Mouse (Mus musculus): ENCODE results near the gene Gpbp1.

The Gpbp1 gene

DNA sequence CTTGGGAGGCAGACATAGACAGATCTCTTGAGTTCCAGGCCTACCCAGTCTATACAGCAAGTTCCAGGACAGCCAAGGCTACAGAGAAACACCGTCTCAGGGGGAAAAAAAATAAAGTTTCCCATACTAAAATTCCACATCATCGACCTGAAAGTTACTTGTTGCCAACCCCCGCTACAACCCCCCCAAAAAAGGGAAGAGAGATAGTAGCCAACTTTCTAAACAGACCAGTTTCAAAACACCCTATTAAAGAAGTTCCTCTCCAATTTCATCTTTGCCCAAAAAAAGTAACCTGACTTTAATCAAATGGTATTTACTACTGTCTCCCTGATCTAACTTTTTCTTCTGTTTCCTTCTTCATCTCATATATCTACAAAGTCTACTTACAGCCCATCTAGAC is 22.6 kb downstream of the Gpbp1 start:
- DNase-seq (ENCODE audit: low read depth, low spot score) = no peak

DNA sequence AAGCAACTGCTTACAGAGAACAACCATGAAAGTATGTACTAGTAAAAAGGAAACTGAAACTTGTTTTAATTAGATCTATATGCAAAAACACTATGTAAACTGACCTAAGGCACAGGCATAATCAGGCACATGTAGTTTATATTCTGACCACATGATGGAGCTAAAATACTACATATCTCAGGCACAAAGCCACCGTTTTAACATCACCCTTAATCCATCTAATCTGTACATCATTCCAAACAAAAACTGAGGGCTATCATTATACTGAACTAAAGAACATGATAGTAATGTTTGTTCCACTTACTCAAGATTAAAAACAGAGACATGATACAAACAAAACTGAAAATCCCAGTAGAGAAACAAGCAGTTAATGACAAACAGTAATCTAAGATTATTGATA is 28.5 kb downstream of the Gpbp1 start:
- DNase-seq (ENCODE audit: low read depth, low spot score) = peak; percentile 75

DNA sequence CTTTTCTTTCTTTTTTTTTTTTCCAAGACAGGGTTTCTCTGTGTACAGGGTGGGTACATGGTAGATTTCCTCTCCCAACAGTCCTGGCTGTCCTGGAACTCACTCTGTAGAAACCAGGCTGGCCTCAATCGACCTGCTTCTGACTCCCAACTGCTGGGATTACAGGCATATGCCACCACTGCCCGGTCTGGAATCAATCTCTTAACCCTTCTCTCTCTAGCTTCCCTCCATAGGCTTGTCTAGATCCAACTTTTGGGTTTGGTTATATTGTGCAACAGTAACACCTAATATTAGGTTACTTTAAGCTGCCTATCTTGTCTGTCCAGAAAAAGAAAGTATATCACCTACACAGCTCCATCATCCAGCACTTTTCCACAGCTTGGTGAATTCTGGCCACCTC is 33.1 kb downstream of the Gpbp1 start:
- DNase-seq (ENCODE audit: low read depth, low spot score) = no peak

DNA sequence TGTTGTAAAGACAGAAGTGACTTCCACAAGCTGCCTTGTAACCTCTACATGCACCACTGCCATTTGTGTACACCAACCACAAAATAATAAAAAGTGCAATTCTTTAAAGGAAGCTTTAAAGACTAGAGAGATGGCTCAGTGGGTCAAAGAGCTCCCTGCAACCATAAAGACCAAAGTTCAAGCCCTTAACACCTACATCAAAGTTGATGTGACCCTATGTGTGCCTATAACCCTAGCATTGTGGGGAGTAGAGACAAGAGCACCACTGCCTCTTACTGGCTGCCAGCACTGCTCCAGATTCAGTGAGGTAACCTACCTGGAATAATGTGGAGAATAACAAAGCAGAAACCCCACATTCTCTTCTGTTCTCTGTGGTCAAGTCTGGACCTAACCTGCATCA is 45.6 kb downstream of the Gpbp1 start:
- DNase-seq (ENCODE audit: low read depth, low spot score) = no peak

DNA sequence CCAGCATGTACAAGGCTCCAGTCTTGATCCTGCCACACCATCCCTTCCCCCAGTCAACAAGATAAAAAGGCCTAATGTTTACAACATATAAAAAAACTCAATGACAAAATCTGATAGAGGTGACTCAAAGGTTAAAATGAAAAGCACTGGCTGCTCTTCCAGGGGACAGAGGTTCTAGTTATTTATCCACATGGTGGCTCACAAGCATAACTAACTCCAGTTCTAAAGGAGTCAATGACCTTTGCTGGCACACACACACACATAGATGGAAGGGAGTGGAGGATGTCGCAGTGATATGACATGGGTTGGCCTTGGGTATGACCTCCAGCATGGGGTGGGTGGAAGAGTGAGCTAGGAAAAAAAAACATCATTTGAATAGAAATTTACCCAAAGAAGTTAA is 58.7 kb downstream of the Gpbp1 start:
- DNase-seq (ENCODE audit: low read depth, low spot score) = no peak

DNA sequence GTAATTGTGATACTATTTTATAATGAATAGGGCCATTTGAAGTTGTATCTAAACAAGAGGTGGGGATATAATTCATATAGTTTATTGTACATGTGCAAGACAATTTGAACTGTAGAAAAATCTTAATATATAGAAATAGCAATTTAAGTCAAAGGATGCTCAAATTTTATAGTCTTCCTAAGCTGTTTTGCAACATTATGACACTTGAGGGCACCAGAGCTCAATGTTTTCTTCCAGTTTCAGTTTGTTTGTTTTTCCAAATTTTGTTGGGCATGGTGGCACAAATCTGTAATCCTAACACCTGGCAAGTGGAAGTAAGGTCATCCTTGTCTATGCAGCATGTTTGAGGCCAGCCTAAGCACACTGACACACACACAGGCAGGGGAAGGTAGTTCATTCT is 68.6 kb downstream of the Gpbp1 start:
- peak; percentile 22 for DNase-seq (ENCODE audit: low read depth, low spot score)

DNA sequence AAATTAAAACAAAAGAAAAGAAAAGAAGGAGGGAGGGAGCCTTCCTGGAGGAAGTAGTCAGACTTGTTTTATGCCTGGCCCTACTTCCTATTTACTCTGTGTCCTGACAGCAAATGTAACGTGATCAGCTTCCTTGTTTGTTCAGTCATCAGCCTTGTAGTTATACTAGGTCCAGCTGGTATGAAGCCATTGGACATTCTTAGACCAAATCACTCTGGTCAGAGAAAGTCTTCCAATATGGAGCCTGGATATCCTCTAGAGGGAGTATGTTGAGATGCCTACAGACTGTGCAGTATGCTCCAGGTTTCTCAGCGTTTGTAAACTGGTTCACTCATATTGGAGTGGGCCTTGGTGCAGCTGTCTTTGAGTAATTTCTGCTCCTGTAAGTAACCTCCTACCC is 71.8 kb downstream of the Gpbp1 start:
- no peak for DNase-seq (ENCODE audit: low read depth, low spot score)

DNA sequence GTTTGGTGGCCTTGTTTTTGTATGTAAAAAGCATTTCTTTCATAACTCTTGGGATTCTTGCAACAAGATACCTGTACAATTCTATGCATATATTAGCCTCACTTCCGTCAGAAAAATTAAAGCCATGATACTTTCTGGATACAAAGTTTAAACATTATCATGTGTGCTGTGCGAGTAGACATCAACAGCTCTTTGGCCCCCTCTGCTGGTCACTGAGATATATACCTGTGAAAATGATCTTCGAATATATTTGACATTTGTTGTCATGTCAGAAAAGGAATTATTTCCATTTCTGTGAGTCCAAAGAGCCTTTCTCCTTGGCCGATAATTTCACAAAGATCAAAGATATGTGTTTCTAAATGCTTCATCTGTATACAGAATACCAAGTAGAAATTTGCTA is 76.8 kb downstream of the Gpbp1 start:
- peak; percentile 73 for DNase-seq (ENCODE audit: low read depth, low spot score)

DNA sequence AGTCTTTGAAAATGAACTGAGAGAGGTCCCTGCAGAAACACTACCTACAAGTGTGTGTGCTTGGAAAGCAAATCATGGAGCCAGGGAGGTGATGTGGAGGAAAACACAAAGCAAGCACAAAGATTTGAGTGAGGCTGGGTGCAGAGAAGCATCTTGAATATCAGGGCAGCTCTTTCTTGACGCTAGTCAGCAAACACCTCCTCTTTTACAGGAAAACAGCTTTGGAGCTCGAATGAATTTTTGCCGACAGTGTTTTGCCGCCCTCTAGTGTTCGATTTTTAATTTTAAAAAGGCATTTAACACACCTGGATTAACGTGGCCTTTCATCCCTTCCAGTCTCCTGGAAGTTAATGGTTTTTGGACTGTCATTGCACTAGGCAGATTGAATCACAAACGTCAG is 79.1 kb downstream of the Gpbp1 start:
- peak; percentile 79 for DNase-seq (ENCODE audit: low read depth, low spot score)

DNA sequence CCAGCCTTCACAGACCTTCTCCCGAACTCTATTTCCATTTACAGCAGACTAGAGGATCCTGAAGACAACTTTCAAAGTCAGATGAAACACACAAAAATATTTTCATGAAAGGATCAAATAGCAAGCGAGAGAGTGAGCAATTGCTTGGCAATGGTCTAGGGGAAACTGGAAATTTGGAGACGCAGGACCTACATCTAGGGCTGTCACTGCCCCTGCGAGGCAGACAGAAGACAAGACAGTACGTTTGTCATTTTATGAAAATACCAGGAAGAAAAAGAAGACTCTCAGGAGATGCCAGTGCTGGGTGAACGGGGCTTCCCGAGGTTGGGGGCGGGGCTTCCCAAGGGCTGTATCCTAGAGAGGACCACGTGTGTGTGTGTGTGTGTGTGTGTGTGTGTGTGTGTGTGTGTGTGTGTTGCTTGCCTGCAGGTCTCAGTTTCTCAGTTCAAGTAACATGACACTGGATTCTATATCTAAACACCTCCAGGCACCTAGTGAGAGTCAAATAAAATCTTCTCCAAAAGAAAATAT is 83.0 kb downstream of the Gpbp1 start:
- peak; percentile 36 for DNase-seq (ENCODE audit: low read depth, low spot score)

DNA sequence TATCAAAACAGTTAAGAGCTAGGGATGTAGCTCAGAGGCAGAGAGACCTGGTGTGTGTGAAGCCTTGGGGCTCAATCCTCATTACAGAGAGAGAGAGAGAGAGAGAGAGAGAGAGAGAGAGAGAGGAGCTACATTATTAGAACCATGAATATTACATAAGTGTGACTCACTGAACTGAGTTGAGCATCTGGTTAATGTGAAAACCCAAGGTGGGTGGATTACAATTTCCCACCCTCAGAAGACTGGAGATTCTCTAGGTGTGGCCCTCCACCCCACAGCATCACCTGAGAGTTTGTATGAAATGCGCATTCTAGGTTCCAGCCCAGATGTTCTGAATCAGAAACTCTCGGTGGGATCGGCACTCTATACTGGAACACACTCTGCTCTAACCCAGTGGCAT is 84.0 kb downstream of the Gpbp1 start:
- DNase-seq (ENCODE audit: low read depth, low spot score) = peak; percentile 67

DNA sequence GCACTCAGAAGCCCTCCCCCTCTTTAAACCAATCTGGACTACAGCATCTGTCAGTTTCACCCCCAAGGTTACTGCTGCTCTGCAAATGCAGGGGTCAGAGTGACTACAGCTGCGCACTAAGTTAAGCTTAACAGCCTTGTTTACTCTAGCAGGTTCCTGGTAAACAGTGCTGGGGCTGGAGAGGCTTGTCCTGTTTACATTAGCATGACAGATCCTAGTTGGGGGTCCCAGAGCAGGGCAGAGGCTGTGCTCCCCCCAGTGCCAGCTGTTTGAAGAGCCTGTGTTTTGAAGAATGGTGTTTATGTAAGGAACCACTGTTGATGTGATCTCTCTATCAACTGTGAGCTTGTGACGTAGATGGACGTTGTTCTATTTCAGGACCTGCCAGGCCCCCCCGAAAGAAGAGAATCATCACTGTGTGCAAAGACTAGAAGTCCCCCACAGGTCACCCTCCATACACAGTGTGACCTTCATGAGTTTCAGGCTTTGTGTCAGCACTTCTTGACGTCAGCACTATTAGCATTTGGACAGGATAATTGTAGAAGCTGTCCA is 92.2 kb downstream of the Gpbp1 start:
- no peak for DNase-seq (ENCODE audit: low read depth, low spot score)

DNA sequence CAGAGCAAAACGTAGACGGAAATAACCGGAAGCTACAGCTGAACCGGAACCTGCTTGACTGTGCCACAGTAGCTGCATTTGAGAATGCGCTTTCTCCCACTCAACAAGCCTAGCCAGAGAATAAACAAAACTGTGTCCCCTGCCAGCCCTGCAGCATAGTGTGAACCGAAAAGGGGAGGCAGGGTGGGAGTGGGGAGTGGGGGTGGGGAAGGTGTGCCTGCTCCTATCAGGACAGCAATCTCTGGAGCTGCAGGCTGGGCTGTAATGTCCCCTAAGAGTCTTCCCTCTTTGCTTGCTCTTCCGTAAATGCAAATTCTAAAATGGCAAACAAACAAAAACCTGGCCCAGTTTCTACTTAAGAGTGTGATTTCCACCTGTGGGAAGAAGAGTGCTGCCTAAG is 92.8 kb downstream of the Gpbp1 start:
- DNase-seq (ENCODE audit: low read depth, low spot score) = peak; percentile 31

DNA sequence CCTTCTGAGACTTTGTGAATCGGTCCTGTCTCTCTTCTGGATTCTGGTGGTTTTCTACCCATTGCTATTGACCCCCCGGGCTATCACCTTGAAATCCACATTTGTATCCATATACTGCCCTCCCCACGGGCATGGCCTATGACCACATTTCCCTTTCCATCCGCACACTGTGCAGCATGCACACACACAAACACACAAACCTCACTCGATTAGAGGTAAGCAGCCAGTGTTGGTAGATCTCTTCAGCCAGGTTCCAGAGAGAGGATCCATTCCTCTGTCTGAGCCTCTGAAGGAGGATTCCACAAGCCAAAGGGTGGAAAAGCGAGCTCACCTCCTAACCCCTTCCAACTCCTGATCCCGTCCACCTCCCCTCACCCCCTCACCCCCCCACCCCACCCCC is 94.4 kb downstream of the Gpbp1 start:
- no peak for DNase-seq (ENCODE audit: low read depth, low spot score)

DNA sequence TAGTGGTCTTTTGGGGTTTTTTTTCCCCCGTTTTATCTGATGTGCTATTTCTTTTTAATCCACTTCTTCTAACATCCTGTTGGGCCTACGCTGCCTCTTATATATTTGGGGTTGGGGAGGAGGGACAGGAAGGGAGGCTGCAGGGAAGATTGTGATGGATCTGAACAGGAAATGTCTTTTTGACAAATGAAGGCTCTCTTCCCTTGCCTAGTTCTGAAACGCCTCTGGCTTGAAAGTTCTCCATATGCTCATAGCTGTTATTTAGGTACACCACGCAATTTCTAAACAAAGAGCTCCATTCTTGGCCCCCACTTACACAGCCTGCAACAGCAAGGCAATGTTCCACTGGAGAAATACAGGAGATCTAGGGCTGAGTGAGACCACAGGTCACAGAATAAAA is 95.0 kb downstream of the Gpbp1 start:
- DNase-seq (ENCODE audit: low read depth, low spot score) = peak; percentile 81

DNA sequence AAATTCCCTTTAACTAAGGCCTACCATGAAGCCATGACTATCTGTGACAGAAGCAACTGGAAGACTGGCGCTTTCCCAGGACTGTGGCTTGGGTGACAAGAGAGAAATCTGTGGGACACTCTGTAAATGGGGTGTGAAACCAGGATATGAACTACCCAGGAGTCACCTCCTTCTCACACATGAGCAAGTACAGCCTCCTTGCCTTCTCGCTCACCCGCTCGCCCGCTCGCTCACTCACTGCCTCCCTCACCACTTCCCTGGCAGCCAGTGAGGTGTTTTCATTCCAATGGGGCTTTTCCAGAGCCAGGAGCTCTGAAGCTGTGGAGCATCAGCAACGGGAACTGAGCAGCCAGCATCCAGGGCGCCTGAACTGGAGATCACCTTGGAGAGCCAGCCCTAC is 95.6 kb downstream of the Gpbp1 start:
- DNase-seq (ENCODE audit: low read depth, low spot score) = peak; percentile 85

DNA sequence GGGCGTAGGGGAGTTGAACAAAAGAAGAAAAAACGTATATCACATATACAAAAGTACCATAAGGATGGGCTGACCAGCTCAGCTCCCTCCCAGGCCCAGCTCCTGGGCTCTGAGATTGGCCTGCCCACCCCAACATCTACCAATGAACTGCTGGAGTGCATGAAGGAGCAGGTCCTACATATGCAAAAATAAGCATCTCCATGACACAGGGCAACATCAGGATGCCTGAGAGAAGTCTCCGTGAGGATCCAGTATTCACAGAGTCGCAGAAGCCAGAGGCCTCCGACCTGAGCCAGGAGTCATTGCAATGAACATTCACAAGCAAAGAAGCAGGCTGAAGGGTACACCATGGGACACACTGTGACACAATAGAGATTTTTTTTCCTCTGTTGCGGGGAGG is 96.5 kb downstream of the Gpbp1 start:
- no peak for DNase-seq (ENCODE audit: low read depth, low spot score)

DNA sequence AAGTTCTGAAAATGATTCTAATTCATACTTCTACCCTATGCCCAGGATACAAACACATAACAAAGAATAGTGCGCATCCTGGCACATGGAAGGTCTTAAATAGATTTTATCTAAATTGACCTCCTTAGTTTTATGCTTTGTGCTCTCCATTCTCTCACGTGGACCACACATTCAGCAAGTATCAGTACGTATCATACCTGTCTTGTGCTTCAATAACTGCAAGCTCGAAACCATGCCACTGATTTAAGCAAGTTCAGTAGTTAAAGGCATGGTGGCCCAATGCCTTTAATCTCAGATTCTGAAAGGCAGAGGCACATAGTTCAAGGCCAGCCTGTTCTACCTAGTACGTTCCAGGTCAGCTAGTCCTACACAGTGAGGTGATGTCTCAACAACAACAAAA is 98.5 kb downstream of the Gpbp1 start:
- DNase-seq (ENCODE audit: low read depth, low spot score) = no peak

DNA sequence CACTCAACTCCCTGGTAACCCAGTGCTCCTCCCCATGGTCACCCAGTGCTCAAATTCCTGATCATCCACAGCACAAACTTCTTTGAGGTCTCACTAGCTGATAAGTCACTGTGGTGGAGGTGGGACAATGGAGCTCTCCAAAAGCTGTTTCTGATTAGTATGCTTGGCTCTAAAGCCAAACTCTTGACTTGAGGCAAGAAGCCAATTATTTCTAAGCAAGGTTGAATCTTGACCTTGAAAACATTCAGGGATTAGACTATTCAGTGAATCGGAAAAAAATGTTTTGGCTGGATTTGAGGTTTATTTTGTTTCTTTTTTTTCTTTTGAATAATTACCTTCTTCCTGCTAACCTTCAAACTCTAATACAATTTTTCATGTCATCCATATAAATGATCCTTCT is 98.9 kb downstream of the Gpbp1 start:
- no peak for DNase-seq (ENCODE audit: low read depth, low spot score)

DNA sequence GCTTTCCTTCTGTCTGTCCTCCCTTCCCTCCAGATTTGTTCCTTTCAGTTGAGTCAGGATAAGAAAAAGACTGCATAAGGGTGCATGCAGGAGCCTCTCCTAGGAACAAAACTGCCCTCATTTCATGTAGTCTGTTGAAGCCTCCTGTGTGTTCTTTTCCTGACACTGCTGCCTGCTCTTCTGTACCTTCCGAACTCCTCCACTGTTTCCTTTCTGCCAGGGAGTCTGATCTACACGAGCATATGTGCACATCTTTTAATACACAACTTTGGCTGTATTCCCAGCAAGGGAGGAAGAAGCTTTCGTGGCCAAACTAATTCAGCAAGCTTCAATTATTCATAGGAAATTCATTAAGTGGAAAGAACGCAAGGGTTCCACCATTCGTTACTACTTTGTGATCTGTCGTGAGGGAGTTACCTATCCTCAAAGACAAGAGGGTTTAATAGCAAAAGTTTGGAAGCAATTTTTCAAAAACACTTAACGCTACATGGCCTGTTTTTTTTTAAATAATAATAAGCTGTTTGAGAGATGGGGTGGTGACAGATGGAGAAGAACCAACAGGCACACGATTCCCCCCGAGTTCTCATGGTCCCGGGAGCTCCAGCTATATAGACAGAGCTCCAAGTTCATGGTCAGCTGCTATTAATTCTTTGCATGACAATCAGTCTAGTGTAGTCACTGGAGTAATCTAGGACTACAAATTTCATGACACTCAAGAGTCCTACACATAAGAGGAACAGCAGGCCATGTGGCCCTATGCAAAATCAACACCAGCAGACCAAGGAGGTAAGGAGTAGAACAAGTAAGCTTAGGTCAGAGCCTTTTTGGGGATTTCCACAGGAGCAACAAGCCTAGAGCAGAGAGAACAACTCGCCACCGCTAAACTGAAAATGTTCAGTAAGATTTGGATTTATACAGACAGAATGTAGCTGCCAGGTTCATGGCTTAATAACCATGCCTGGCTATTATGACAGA is 105.6 kb downstream of the Gpbp1 start:
- DNase-seq (ENCODE audit: low read depth, low spot score) = peak; percentile 85

All from brain, adult 2 months (tissue).